Mouse (Mus musculus): ENCODE measurements around the gene Csmd2. TPM values are rescaled to one million over a fixed set of nuclear protein-coding genes. Genes with fewer than 3 reads are reported as not detected.

The Csmd2 gene
- polyA plus RNA-seq, 1 experiment from 2014 or later = 0.21 TPM

Other genes with a start within 250 kb of the Csmd2 start
- 0.08 and 0.20 TPM in 2 replicates for gene CK137956, start 16.9 kb upstream of the Csmd2 start, polyA plus RNA-seq (2014; fragmentation: Nextera tagmentation; extraction: Ambion mirVana)